Mouse (Mus musculus) hindbrain, embryonic 16.5 days (tissue): ENCODE results near the gene Lcorl. TPM values are rescaled to one million over a fixed set of nuclear protein-coding genes. Genes with fewer than 3 reads are reported as not detected.

ENCODE experiments used
- ATAC-seq: fragments of 200-750 bp; cut with Nextera tagmentation; 2 replicates; pipeline ENCODE4 v1.8.0; 2017; ENCODE audit warnings: moderate TSS enrichment, moderate library complexity
- H3K27ac ChIP-seq: fragments of 300-500 bp; sonication (generic); 2 replicates; pipeline ENCODE4 v1.5.1; 2014; ENCODE audit warnings: low read depth, mild to moderate bottlenecking, control low read depth, low read length, moderate library complexity
- H3K27me3 ChIP-seq: fragments of 300-500 bp; sonication (generic); replicated peaks from 2 replicates; pipeline ENCODE4 v1.6.1; 2014; ENCODE audit warnings: low read length; ENCODE audit not compliant: control insufficient read depth, insufficient read depth
- H3K36me3 ChIP-seq: fragments of 300-500 bp; sonication (generic); 2 replicates; pipeline ENCODE4 v1.6.1; 2014; ENCODE audit warnings: mild to moderate bottlenecking, low read length, moderate library complexity, mixed read lengths; ENCODE audit not compliant: control insufficient read depth, insufficient read depth
- H3K4me1 ChIP-seq: fragments of 300-500 bp; sonication (generic); 2 replicates; pipeline ENCODE4 v1.6.1; 2014; ENCODE audit warnings: low read depth, low read length; ENCODE audit not compliant: control insufficient read depth, insufficient read depth
- H3K4me2 ChIP-seq: fragments of 300-500 bp; sonication (generic); 2 replicates; pipeline ENCODE4 v1.6.1; 2014; ENCODE audit warnings: mild to moderate bottlenecking, low read length, control low read depth, moderate library complexity
- H3K4me3 ChIP-seq: fragments of 300-500 bp; sonication (generic); 2 replicates; pipeline ENCODE4 v1.5.1; 2014; ENCODE audit warnings: mild to moderate bottlenecking, low read length, control low read depth, moderate library complexity
- H3K9ac ChIP-seq: fragments of 300-500 bp; sonication (generic); 2 replicates; pipeline ENCODE4 v1.6.1; 2014; ENCODE audit warnings: low read depth, mild to moderate bottlenecking, control low read depth, low read length, moderate library complexity
- H3K9me3 ChIP-seq: fragments of 300-500 bp; sonication (generic); 2 replicates; pipeline ENCODE4 v1.6.1; 2014; ENCODE audit warnings: mild to moderate bottlenecking, low read length, moderate library complexity; ENCODE audit not compliant: control insufficient read depth
- WGBS: fragments of 180-500 bp; shearing (Covaris S2); extraction: QIAGEN DNeasy Blood & Tissue Kit; methylation state at CpG from one replicate; pipeline ENCODE4 v1.1.7; 2014; 5-methylcytosine and 5-hydroxymethylcytosine counted together
- polyA plus RNA-seq: library from polyadenylated mRNA; unstranded; fragments of >200 nt; fragmentation: Nextera tagmentation; extraction: Ambion mirVana; gene quantifications from 2 replicates; pipeline ENCODE4 v1.2.1, GENCODE M21; 2015

Gene Lcorl
- polyA plus RNA-seq, 1 experiment from 2014 or later, result 43.9 TPM

DNA sequence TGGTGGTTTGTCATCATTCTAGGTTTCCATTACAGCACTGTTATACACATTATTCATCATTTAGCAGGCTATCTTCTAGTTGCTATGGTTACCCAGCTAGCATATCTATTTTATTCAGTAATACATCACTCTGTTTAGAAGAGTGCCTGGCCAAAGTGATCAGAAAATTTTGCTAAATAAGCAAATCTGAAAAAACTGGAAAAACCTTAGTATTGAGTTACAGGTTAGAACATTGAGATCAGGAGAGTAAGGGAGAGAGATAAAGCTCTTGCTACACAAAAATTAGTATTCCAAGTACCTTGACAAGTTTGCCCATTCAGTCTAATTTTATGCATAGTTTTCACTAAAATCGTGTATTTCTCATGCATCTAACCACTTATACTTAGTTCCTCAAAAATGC is 119.5 kb downstream of the Lcorl start:
- WGBS, result 89% methylated on average over 1 of the region's 1 CpGs

DNA sequence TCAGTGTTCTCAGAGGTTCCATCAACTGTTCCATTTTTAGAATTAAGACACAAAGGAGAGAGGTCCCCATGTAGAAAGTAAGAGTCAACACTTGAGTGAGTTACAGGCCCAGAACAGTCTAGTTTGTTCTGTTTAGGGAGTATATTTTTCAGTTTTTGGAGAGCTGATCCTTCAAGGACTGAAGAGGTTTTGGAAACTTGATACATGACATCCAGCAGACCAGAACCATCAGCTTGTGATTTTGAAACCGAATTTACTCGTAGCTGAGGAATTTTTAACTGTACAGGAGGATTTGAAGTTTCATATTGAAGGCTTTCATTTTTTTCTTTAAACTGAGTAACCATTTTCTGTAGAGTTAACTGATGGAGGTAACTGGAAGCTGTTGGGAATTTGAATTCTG is 123.7 kb downstream of the Lcorl start:
- no peak for ATAC-seq
- 94% methylated on average over 2 of the region's 2 CpGs for WGBS
- no peak overlapping the region for H3K9ac ChIP-seq
- H3K4me3 ChIP-seq, result no peak overlapping the region
- H3K27me3 ChIP-seq, result no peaks in the 10 kb centered on the region
- H3K4me2 ChIP-seq, result no peak overlapping the region
- no peaks in the 10 kb centered on the region for H3K4me1 ChIP-seq
- H3K36me3 ChIP-seq, result 0 out of 2 replicates have a peak, but pooled peaks cover 2% of the 10 kb centered on the region
- H3K27ac ChIP-seq, result no peak overlapping the region
- H3K9me3 ChIP-seq, result no peaks in the 10 kb centered on the region

More for the DNA sequence above, 119.5 kb downstream of the Lcorl start:
- Histone ChIP-seq H3K4me2 (no peak overlapping the region), H3K27ac (no peak overlapping the region), H3K4me1 (no peaks in the 10 kb centered on the region), H3K9ac (no peak overlapping the region), H3K9me3 (no peaks in the 10 kb centered on the region), H3K36me3 (0 out of 2 replicates have a peak, but pooled peaks cover 2% of the 10 kb centered on the region), H3K4me3 (no peak overlapping the region), H3K27me3 (no peaks in the 10 kb centered on the region)
- ATAC-seq, result no peak

DNA sequence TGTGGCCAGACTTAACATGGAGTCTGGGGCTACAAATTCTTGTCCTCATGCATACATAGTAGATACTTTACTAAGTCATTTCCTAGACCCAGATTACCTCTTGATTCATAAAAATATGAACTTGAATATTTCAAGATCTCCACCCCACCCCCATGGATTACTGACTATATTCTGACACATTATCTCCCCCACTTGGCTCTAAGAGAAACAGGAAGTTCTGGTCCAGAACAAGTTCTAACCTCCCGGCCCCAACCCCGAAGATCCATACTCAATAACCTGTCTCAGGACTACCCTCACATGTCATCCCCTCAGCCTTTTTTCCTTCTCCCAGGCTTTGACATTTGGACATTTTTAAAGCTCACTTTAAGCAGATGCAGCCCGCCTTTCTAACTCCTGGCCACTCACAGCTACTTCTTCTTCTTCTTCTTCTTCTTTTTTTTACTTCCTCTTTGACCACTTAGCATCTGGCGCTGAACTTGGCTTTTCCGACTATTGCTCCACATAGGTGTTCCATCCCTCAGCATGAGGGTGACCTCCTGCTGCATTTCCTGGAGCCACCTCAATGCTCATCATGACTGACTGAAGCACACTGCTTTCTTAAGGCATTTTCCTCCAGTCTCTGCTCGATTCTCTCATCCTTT is 138.4 kb downstream of the Lcorl start:
- Histone ChIP-seq H3K9ac (no peak overlapping the region), H3K27me3 (no peaks in the 10 kb centered on the region), H3K27ac (no peak overlapping the region), H3K4me2 (no peak overlapping the region), H3K36me3 (no peaks in the 10 kb centered on the region), H3K9me3 (no peaks in the 10 kb centered on the region), H3K4me1 (no peaks in the 10 kb centered on the region), H3K4me3 (no peak overlapping the region)
- WGBS, result 92% methylated on average over 6 of the region's 6 CpGs
- ATAC-seq, result no peak

DNA sequence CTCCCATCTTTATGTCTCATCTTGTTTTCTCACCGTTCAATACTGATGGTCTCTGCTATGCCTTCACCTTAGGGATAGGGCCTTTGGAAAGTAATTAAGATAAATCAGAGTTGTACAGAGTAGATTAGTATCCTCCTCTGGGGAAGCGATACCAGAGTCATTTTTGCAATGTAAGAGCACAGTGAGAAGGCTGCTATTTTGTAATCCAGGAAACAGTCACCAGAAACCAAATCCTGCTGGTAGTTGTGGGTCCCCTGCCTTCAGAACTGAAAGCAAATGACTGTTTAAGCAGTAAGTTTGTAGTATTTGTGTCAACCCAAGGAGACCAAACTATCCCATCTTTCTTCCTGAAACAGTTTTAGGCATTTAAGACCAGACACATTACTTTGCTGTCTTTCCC is 147.8 kb downstream of the Lcorl start:
- H3K36me3 ChIP-seq, result no peaks in the 10 kb centered on the region
- H3K9ac ChIP-seq, result no peak overlapping the region
- H3K4me2 ChIP-seq, result no peak overlapping the region
- 90% methylated on average over 2 of the region's 2 CpGs for WGBS
- H3K27me3 ChIP-seq, result no peaks in the 10 kb centered on the region
- no peak for ATAC-seq
- no peaks in the 10 kb centered on the region for H3K4me1 ChIP-seq
- no peaks in the 10 kb centered on the region for H3K9me3 ChIP-seq
- no peak overlapping the region for H3K4me3 ChIP-seq
- no peak overlapping the region for H3K27ac ChIP-seq

DNA sequence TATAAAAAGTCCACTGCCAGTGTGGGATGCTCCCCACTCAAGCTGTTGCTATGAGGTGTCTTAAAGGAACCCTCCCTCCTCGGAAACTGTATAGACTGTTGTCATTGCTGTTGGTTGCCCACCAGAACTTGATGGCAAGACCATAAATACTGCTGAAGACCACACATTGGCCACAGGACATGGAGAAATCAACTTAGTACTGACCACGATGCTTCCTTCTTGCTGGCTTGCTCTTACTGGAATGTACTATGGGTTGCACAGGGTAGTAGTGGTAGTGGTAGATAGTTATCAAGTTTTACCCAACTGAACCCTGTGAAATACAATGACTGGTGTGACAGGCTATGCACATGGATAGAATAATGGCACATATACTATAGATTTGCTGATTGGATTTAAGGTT is 150.6 kb downstream of the Lcorl start:
- H3K4me2 ChIP-seq, result no peak overlapping the region
- no peaks in the 10 kb centered on the region for H3K9me3 ChIP-seq
- no peak overlapping the region for H3K4me3 ChIP-seq
- no peak overlapping the region for H3K9ac ChIP-seq
- H3K27ac ChIP-seq, result no peak overlapping the region
- no peaks in the 10 kb centered on the region for H3K4me1 ChIP-seq
- no peaks in the 10 kb centered on the region for H3K27me3 ChIP-seq
- ATAC-seq, result no peak
- H3K36me3 ChIP-seq, result no peaks in the 10 kb centered on the region
- 90% methylated on average over 2 of the region's 2 CpGs for WGBS

- no peaks in the 10 kb centered on the region for H3K9me3 ChIP-seq
- H3K36me3 ChIP-seq, result no peaks in the 10 kb centered on the region
- no peaks in the 10 kb centered on the region for H3K27me3 ChIP-seq
- ATAC-seq, result no peak
- no peak overlapping the region for H3K9ac ChIP-seq
- H3K27ac ChIP-seq, result no peak overlapping the region
- no peaks in the 10 kb centered on the region for H3K4me1 ChIP-seq
- 90% methylated on average over 6 of the region's 6 CpGs for WGBS
- no peak overlapping the region for H3K4me2 ChIP-seq
- no peak overlapping the region for H3K4me3 ChIP-seq
These were observed 165.7 kb downstream of the Lcorl start for GRCm38 (mm10) chr5:45691678-45692077.

- Histone ChIP-seq H3K4me1 (no peaks in the 10 kb centered on the region), H3K27ac (no peak overlapping the region), H3K27me3 (no peaks in the 10 kb centered on the region), H3K9me3 (no peaks in the 10 kb centered on the region), H3K9ac (no peak overlapping the region), H3K4me3 (no peak overlapping the region), H3K4me2 (no peak overlapping the region), H3K36me3 (no peaks in the 10 kb centered on the region)
- ATAC-seq, result no peak
- WGBS, result 88% methylated on average over 2 of the region's 2 CpGs
These were observed 166.6 kb downstream of the Lcorl start for GRCm38 (mm10) chr5:45690802-45691201.

DNA sequence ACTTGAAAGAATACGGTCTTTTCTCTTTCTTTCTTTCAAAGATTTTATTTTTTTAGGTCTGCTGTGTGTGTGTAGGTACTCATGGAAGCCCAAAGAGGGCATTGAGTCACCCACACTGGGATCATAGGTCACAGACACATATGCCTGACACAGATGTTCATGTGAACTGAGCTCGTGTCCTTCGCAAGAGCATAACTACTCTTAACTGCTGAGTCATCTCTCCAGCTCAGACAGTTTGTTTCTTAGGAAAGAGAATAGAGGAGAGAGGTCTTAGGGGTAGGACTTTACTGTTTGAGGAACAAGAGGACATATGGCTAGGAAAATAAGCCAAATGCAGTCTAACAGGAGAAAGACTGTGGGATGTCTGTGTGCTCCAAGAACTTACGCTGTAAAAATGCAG is 168.3 kb downstream of the Lcorl start:
- Histone ChIP-seq H3K27ac (no peak overlapping the region), H3K9me3 (no peaks in the 10 kb centered on the region), H3K4me1 (no peaks in the 10 kb centered on the region), H3K4me2 (no peak overlapping the region), H3K4me3 (no peak overlapping the region), H3K27me3 (no peaks in the 10 kb centered on the region), H3K9ac (no peak overlapping the region), H3K36me3 (no peaks in the 10 kb centered on the region)
- WGBS, result 87% methylated on average over 4 of the region's 4 CpGs
- ATAC-seq, result no peak

DNA sequence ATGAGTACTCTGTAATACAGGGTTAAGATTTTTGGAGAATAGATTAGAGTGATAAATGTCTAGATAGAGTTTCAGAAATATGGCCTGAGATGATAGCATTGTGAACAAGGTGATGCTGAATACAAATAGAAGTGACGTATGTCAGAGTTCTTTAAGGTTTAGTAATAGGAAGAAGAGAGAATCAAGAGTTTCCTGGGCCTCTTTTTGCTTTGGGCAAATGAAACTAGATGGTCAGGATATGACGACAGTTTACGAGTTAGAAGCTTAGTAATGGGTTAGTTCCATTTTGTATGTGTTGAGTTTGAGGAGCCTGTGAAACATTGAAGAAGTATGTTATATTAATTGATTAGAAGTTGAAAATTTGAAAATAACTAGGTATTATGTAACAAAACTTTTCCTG is 171.2 kb downstream of the Lcorl start:
- Histone ChIP-seq H3K4me2 (no peak overlapping the region), H3K9me3 (no peaks in the 10 kb centered on the region), H3K9ac (no peak overlapping the region), H3K4me1 (no peaks in the 10 kb centered on the region), H3K27me3 (no peaks in the 10 kb centered on the region), H3K36me3 (no peaks in the 10 kb centered on the region), H3K27ac (no peak overlapping the region), H3K4me3 (no peak overlapping the region)
- no peak for ATAC-seq
- over 99% methylated on average over 3 of the region's 3 CpGs for WGBS

DNA sequence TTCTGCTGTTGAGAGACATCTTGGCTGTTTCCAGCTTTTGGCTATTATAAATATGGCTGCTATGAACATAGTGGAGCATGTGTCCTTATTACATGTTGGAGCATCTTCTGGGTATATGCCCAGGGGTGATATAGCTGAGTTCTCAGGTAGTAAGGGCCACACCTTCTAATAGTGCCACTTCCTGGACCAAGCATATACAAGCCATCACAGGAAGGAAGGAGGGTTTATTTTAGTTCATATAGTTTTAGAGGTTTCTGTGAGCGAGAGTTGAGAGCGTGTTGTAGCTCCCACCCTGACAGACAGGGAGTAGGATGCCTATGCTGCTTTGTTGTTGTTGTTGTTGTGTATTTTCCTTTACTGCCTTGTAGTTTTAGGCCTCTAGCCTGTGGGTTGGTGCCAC is 172.2 kb downstream of the Lcorl start:
- no peak overlapping the region for H3K4me2 ChIP-seq
- no peaks in the 10 kb centered on the region for H3K36me3 ChIP-seq
- no peak overlapping the region for H3K27ac ChIP-seq
- H3K9ac ChIP-seq, result no peak overlapping the region
- H3K4me3 ChIP-seq, result no peak overlapping the region
- ATAC-seq, result no peak
- no peaks in the 10 kb centered on the region for H3K4me1 ChIP-seq
- no peaks in the 10 kb centered on the region for H3K27me3 ChIP-seq
- no peaks in the 10 kb centered on the region for H3K9me3 ChIP-seq
- 97% methylated on average over 2 of the region's 2 CpGs for WGBS
